Mouse (Mus musculus) forebrain, embryonic 15.5 days (tissue): ENCODE measurements around the gene Bnc1. TPM values are rescaled to one million over a fixed set of nuclear protein-coding genes. Genes with fewer than 3 reads are reported as not detected.

Experiments
- ATAC-seq: fragments of 200-750 bp; cut with Nextera tagmentation; replicated peaks from 2 replicates; pipeline ENCODE4 v1.8.0; 2017; ENCODE audit warnings: mild to moderate bottlenecking, moderate TSS enrichment, moderate library complexity
- H3K27ac ChIP-seq: fragments of 300-500 bp; sonication (generic); replicated peaks from 2 replicates; pipeline ENCODE4 v1.5.1; 2015; ENCODE audit warnings: mild to moderate bottlenecking, inconsistent platforms
- H3K27me3 ChIP-seq: fragments of 300-500 bp; sonication (generic); 2 replicates; pipeline ENCODE4 v1.6.1; 2015; ENCODE audit warnings: inconsistent platforms
- H3K36me3 ChIP-seq: fragments of 300-500 bp; sonication (generic); 2 replicates; pipeline ENCODE4 v1.6.1; 2015; ENCODE audit warnings: mild to moderate bottlenecking, inconsistent platforms
- H3K4me1 ChIP-seq: fragments of 300-500 bp; sonication (generic); 2 replicates; pipeline ENCODE4 v1.6.1; 2015; ENCODE audit warnings: inconsistent platforms
- H3K4me2 ChIP-seq: fragments of 300-500 bp; sonication (generic); replicated peaks from 2 replicates; pipeline ENCODE4 v1.6.1; 2015; ENCODE audit warnings: mild to moderate bottlenecking, inconsistent platforms
- H3K4me3 ChIP-seq: fragments of 300-500 bp; sonication (generic); 2 replicates; pipeline ENCODE4 v1.5.1; 2015; ENCODE audit warnings: mild to moderate bottlenecking, inconsistent platforms
- H3K9ac ChIP-seq: fragments of 300-500 bp; sonication (generic); replicated peaks from 2 replicates; pipeline ENCODE4 v1.6.1; 2015; ENCODE audit warnings: mild to moderate bottlenecking, inconsistent platforms
- H3K9me3 ChIP-seq: fragments of 300-500 bp; sonication (generic); 2 replicates; pipeline ENCODE4 v1.6.1; 2016; ENCODE audit warnings: inconsistent platforms
- WGBS: fragments of 180-500 bp; shearing (Covaris S2); methylation state at CpG from one replicate; pipeline ENCODE4 v1.1.7; 2015; ENCODE audit warnings: mixed read lengths; 5-methylcytosine and 5-hydroxymethylcytosine counted together
- polyA plus RNA-seq: library from polyadenylated mRNA; unstranded; fragments of >200 nt; fragmentation: Nextera tagmentation; extraction: Ambion mirVana; gene quantifications from 2 replicates; pipeline ENCODE4 v1.2.1, GENCODE M21; 2015

Gene Bnc1
- polyA plus RNA-seq, 1 experiment from 2014 or later, result 0.05 TPM

GRCm38 (mm10) chr7:81928998-81929397 is 63.1 kb downstream of the Bnc1 start:
- no peak for ATAC-seq
- Histone ChIP-seq H3K27ac (no peak overlapping the region), H3K9me3 (no peaks in the 10 kb centered on the region), H3K4me2 (no peak overlapping the region), H3K36me3 (no peaks in the 10 kb centered on the region), H3K9ac (no peak overlapping the region), H3K4me3 (no peak overlapping the region), H3K4me1 (peaks cover 46% of the 10 kb centered on the region), H3K27me3 (no peaks in the 10 kb centered on the region)
- 80% methylated on average over 7 of the region's 7 CpGs for WGBS

DNA sequence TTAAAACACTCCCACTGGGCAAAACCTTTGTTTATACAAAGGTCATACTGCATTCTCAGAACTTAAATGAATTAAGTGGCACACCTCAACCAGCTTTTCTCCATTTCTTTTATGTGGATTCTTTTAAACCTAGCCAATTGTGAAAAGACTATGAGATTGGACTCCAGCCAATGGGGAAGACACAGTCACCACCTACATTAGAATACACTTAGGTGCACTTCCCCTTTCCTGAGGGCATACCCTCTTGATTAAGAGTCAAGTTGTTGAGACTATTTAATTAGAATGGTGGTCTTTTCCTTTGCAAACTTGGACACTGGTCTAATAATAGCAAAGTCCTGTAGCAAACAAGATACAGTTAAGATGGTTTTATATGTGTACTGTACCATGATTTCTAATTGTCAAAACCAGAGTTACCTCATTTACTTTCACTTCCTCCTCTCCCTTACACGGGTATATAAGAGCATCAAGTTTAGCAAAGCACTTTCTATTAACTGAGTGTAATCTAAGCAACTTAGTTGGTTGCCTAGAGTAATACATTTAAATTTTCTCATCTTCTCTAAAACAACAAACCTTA is 70.6 kb downstream of the Bnc1 start:
- H3K4me3 ChIP-seq, result no peak overlapping the region
- H3K4me2 ChIP-seq, result no peak overlapping the region
- H3K9ac ChIP-seq, result no peak overlapping the region
- no peaks in the 10 kb centered on the region for H3K36me3 ChIP-seq
- no peaks in the 10 kb centered on the region for H3K27me3 ChIP-seq
- peaks cover 7% of the 10 kb centered on the region; the same call in 1 of the 2 replicates for H3K4me1 ChIP-seq
- no peaks in the 10 kb centered on the region for H3K9me3 ChIP-seq
- no peak overlapping the region for H3K27ac ChIP-seq
- no peak for ATAC-seq
- WGBS, result 73% methylated on average over 1 of the region's 1 CpGs

DNA sequence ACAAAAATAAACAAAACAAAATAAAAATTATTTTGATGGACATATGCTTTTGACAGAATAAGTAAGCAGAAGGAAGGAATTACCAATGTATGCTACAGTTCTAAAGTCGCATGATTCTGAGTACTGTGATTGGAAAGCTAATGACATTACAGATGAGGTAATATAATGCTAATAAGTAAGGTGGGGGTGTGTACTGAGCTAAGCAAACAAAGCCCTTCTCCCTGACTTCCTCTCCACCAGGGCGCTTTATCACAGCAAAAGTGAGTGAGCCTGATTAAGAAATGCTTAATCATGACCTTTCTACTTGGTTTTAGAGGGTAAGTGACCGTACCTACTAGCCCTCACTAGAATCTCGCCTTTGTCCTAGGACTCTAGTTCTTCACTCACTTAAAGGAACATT is 71.8 kb downstream of the Bnc1 start:
- no peak overlapping the region for H3K4me3 ChIP-seq
- H3K9me3 ChIP-seq, result no peaks in the 10 kb centered on the region
- H3K4me1 ChIP-seq, result peaks cover 7% of the 10 kb centered on the region; the same call in 1 of the 2 replicates
- H3K27me3 ChIP-seq, result no peaks in the 10 kb centered on the region
- WGBS, result 81% methylated on average over 4 of the region's 4 CpGs
- no peak overlapping the region for H3K27ac ChIP-seq
- H3K9ac ChIP-seq, result no peak overlapping the region
- ATAC-seq, result no peak
- H3K4me2 ChIP-seq, result no peak overlapping the region
- H3K36me3 ChIP-seq, result no peaks in the 10 kb centered on the region

DNA sequence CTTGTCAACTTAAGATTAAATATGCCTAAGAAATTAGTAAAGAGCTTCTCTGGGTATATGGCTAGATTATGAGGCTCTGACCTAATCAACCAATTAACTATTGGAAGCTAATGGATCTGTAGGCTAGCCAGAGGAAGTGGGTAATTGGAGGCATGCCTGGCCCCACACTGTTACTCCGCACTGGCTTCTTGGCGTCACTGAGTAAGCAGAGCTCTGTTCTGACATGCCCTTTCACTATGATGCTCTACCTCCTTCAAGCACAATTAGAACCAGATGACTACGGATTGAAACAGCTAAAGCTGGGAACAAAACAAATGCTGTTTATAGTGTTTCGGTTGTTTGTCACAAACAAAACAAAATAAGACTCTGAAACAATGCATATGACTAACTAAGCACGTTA is 73.8 kb downstream of the Bnc1 start:
- no peak overlapping the region for H3K27ac ChIP-seq
- H3K27me3 ChIP-seq, result no peaks in the 10 kb centered on the region
- ATAC-seq, result no peak
- H3K4me2 ChIP-seq, result no peak overlapping the region
- H3K36me3 ChIP-seq, result no peaks in the 10 kb centered on the region
- 47% methylated on average over 5 of the region's 5 CpGs for WGBS
- H3K9ac ChIP-seq, result no peak overlapping the region
- no peaks in the 10 kb centered on the region for H3K9me3 ChIP-seq
- H3K4me3 ChIP-seq, result no peak overlapping the region
- peaks cover 7% of the 10 kb centered on the region; the same call in 1 of the 2 replicates for H3K4me1 ChIP-seq

Other genes starting within 250 kb of the Bnc1 start
- gene Ramac, start 229.4 kb downstream of the Bnc1 start, polyA plus RNA-seq, result 157 and 166 TPM in 2 replicates
- gene 3110040N11Rik, start 202.8 kb downstream of the Bnc1 start, polyA plus RNA-seq, result 51.6 and 52.2 TPM in 2 replicates
- gene Btbd1, start 162.9 kb downstream of the Bnc1 start, polyA plus RNA-seq, result 96.3 and 108 TPM in 2 replicates
- not detected in 2 replicates for gene Gm10160, start 136.5 kb downstream of the Bnc1 start, polyA plus RNA-seq
- 7.1 and 7.6 TPM in 2 replicates for gene Tm6sf1, start 133.3 kb downstream of the Bnc1 start, polyA plus RNA-seq
- gene Hdgfl3, start 57.8 kb downstream of the Bnc1 start, polyA plus RNA-seq, result 56.7 and 60.7 TPM in 2 replicates
- gene Sh3gl3, start 181.5 kb upstream of the Bnc1 start, polyA plus RNA-seq, result 49.9 and 55.5 TPM in 2 replicates